Mouse (Mus musculus): ENCODE results near the gene Aldh1l1. TPM values are rescaled to one million over a fixed set of nuclear protein-coding genes. Genes with fewer than 3 reads are reported as not detected.

Aldh1l1 gene
- total and polyA plus RNA-seq, 2 experiments from 2014 or later = 83.8 to 125 TPM

DNA sequence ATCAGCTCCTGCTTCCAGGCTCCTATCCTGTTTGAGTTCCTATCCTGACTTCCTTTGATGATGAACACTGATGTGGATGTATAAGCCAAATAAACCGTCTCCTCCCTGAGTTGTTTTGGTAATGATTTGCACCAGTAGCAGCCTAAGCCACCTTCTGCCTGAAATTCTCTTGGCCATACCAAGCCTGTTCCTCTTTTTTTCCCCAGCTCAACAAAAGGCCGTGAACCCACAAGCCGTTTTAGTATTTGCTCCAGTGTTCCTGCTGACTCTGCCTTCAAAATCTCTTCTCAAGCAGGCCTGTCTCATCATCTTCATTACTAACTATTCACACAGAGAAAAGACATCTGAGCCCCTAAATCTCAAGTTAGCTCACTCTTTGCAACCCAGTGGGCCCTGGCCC, 7.9 kb downstream of the Aldh1l1 start:
- H3K4me3 ChIP-seq (ENCODE audit: low read depth, low read length) = no peak overlapping the region
- TF ChIP-seq CTCF (IDR thresholded peaks at IDR 0.05) = no peak
- ATAC-seq (ENCODE audit: low FRiP score) = no peak
- no peaks in the 10 kb centered on the region for H3K4me1 ChIP-seq (ENCODE audit: insufficient read depth, low read length)
- H3K9me3 ChIP-seq (ENCODE audit: low read length) = no peaks in the 10 kb centered on the region
- H3K27ac ChIP-seq (ENCODE audit: low read depth, low read length) = peak overlapping the region; percentile 43; the same call in 1 of the 2 replicates
- H3K36me3 ChIP-seq (ENCODE audit: insufficient read depth, low read length) = no peaks in the 10 kb centered on the region
- 71% methylated on average over 3 of the region's 3 CpGs for WGBS
- H3K4me2 ChIP-seq (ENCODE audit: low read depth, low read length, poor library complexity, severe bottlenecking) = no peak overlapping the region
- H3K9ac ChIP-seq (replicated peaks; ENCODE audit: low read length, poor library complexity, severe bottlenecking) = no peak overlapping the region
- H3K27me3 ChIP-seq (ENCODE audit: insufficient read depth, low read length) = no peaks in the 10 kb centered on the region
- DNase-seq (ENCODE audit: low spot score) = no peak

DNA sequence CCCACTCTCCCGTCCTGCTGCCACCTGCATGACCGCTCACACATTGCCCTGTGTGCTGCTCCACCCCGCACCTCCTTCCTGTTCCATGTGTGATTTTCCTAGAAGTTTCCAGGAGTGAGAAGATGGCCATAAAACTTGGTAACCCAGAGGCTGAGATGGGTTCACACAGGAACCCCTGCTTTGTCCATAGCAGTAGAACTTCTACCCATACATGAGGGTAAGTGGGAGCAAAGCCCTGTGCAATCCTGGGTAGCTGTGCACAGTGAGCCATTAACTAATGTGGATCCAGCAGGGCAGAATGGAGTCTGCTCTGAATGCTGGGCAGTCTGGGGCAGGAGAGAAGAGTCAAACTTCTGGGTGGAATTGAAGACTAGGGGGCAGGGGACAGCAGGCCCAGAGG, 8.3 kb downstream of the Aldh1l1 start:
- no peaks in the 10 kb centered on the region for H3K4me1 ChIP-seq (ENCODE audit: insufficient read depth, low read length)
- H3K36me3 ChIP-seq (ENCODE audit: insufficient read depth, low read length) = no peaks in the 10 kb centered on the region
- DNase-seq (ENCODE audit: low spot score) (no peak), ATAC-seq (ENCODE audit: low FRiP score) (no peak)
- no peak for TF ChIP-seq CTCF (IDR thresholded peaks at IDR 0.05)
- no peaks in the 10 kb centered on the region for H3K9me3 ChIP-seq (ENCODE audit: low read length)
- no peak overlapping the region for H3K4me3 ChIP-seq (ENCODE audit: low read depth, low read length)
- H3K4me2 ChIP-seq (ENCODE audit: low read depth, low read length, poor library complexity, severe bottlenecking) = no peak overlapping the region
- 84% methylated on average over 3 of the region's 3 CpGs for WGBS
- peak overlapping the region; percentile 43; the same call in 1 of the 2 replicates for H3K27ac ChIP-seq (ENCODE audit: low read depth, low read length)
- no peak overlapping the region for H3K9ac ChIP-seq (replicated peaks; ENCODE audit: low read length, poor library complexity, severe bottlenecking)
- H3K27me3 ChIP-seq (ENCODE audit: insufficient read depth, low read length) = no peaks in the 10 kb centered on the region

GRCm38 (mm10) chr6:90495282-90495912, 9.2 kb downstream of the Aldh1l1 start:
- no peak overlapping the region for H3K9ac ChIP-seq (replicated peaks; ENCODE audit: low read length, poor library complexity, severe bottlenecking)
- no peak overlapping the region for H3K4me3 ChIP-seq (ENCODE audit: low read depth, low read length)
- peak; percentile 90 for ATAC-seq (ENCODE audit: low FRiP score)
- H3K27ac ChIP-seq (ENCODE audit: low read depth, low read length) = peak overlapping the region; percentile 38; the same call in 1 of the 2 replicates
- peak; percentile 87 for DNase-seq (ENCODE audit: low spot score)
- H3K27me3 ChIP-seq (ENCODE audit: insufficient read depth, low read length) = no peaks in the 10 kb centered on the region
- no peak overlapping the region for H3K4me2 ChIP-seq (ENCODE audit: low read depth, low read length, poor library complexity, severe bottlenecking)
- 32% methylated on average over 6 of the region's 7 CpGs for WGBS
- TF ChIP-seq CTCF (IDR thresholded peaks at IDR 0.05) = no peak
- no peaks in the 10 kb centered on the region for H3K9me3 ChIP-seq (ENCODE audit: low read length)
- no peaks in the 10 kb centered on the region for H3K36me3 ChIP-seq (ENCODE audit: insufficient read depth, low read length)
- no peaks in the 10 kb centered on the region for H3K4me1 ChIP-seq (ENCODE audit: insufficient read depth, low read length)

- TF ChIP-seq CTCF (IDR thresholded peaks at IDR 0.05) = no peak
- H3K9ac ChIP-seq (replicated peaks; ENCODE audit: low read length, poor library complexity, severe bottlenecking) = no peak overlapping the region
- no peaks in the 10 kb centered on the region for H3K9me3 ChIP-seq (ENCODE audit: low read length)
- H3K27me3 ChIP-seq (ENCODE audit: insufficient read depth, low read length) = no peaks in the 10 kb centered on the region
- no peaks in the 10 kb centered on the region for H3K4me1 ChIP-seq (ENCODE audit: insufficient read depth, low read length)
- no peak overlapping the region for H3K27ac ChIP-seq (ENCODE audit: low read depth, low read length)
- no peak overlapping the region for H3K4me3 ChIP-seq (ENCODE audit: low read depth, low read length)
- 64% methylated on average over 3 of the region's 3 CpGs for whole genome bisulfite sequencing
- H3K4me2 ChIP-seq (ENCODE audit: low read depth, low read length, poor library complexity, severe bottlenecking) = no peak overlapping the region
- ATAC-seq (ENCODE audit: low FRiP score) = no peak
- no peak for DNase-seq (ENCODE audit: low spot score)
- H3K36me3 ChIP-seq (ENCODE audit: insufficient read depth, low read length) = no peaks in the 10 kb centered on the region
These were observed 10.0 kb downstream of the Aldh1l1 start for GRCm38 (mm10) chr6:90496217-90496616.

DNA sequence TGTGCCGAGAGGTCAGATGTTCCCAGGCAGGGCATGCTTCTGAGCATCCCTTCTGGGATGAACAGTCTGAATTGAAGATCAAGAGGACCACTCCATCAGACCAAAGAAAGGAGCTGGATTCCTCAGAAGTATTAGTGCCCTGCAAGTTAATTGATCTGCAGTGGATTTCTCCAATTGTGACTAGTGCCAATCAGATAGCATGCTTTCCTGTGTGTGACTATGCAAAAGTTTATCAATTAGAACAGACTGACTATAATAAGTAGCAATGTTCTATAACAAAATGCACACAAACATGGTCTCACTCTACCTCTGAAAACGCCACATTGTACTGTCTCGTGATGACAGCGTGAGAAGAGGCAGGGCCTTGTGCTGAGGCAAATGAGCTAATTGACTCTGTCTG, 13.3 kb downstream of the Aldh1l1 start:
- no peak overlapping the region for H3K9ac ChIP-seq (replicated peaks; ENCODE audit: low read length, poor library complexity, severe bottlenecking)

GRCm38 (mm10) chr6:90501222-90501940, 15.2 kb downstream of the Aldh1l1 start:
- 77% methylated on average over 8 of the region's 8 CpGs for WGBS
- no peaks in the 10 kb centered on the region for H3K4me1 ChIP-seq (ENCODE audit: insufficient read depth, low read length)
- H3K27ac ChIP-seq (ENCODE audit: low read depth, low read length) = no peak overlapping the region
- no peaks in the 10 kb centered on the region for H3K27me3 ChIP-seq (ENCODE audit: insufficient read depth, low read length)
- H3K9me3 ChIP-seq (ENCODE audit: low read length) = no peaks in the 10 kb centered on the region
- H3K9ac ChIP-seq (replicated peaks; ENCODE audit: low read length, poor library complexity, severe bottlenecking) = no peak overlapping the region
- no peak overlapping the region for H3K4me2 ChIP-seq (ENCODE audit: low read depth, low read length, poor library complexity, severe bottlenecking)
- ATAC-seq (ENCODE audit: low FRiP score) = no peak
- no peak overlapping the region for H3K4me3 ChIP-seq (ENCODE audit: low read depth, low read length)
- no peak for DNase-seq (ENCODE audit: low spot score)
- TF ChIP-seq CTCF (IDR thresholded peaks at IDR 0.05) = no peak
- H3K36me3 ChIP-seq (ENCODE audit: insufficient read depth, low read length) = no peaks in the 10 kb centered on the region

More for the DNA sequence above, 13.3 kb downstream of the Aldh1l1 start:
- H3K4me2 ChIP-seq (ENCODE audit: low read depth, low read length, poor library complexity, severe bottlenecking) = no peak overlapping the region
- no peaks in the 10 kb centered on the region for H3K4me1 ChIP-seq (ENCODE audit: insufficient read depth, low read length)
- H3K9me3 ChIP-seq (ENCODE audit: low read length) = no peaks in the 10 kb centered on the region
- no peaks in the 10 kb centered on the region for H3K27me3 ChIP-seq (ENCODE audit: insufficient read depth, low read length)
- no peaks in the 10 kb centered on the region for H3K36me3 ChIP-seq (ENCODE audit: insufficient read depth, low read length)
- WGBS = 53% methylated on average over 4 of the region's 4 CpGs
- ATAC-seq (ENCODE audit: low FRiP score) (no peak), DNase-seq (ENCODE audit: low spot score) (no peak)
- no peak overlapping the region for H3K4me3 ChIP-seq (ENCODE audit: low read depth, low read length)
- no peak overlapping the region for H3K27ac ChIP-seq (ENCODE audit: low read depth, low read length)
- no peak for TF ChIP-seq CTCF (IDR thresholded peaks at IDR 0.05)

Data from midbrain, postnatal 0 days (tissue).